Mouse (Mus musculus): ENCODE data around the gene Syne4.

The Syne4 gene

GRCm38 (mm10) chr7:30297266-30297665 lies 17.3 kb upstream of the Syne4 start:
- DNase-seq, result peak; percentile 69

DNA sequence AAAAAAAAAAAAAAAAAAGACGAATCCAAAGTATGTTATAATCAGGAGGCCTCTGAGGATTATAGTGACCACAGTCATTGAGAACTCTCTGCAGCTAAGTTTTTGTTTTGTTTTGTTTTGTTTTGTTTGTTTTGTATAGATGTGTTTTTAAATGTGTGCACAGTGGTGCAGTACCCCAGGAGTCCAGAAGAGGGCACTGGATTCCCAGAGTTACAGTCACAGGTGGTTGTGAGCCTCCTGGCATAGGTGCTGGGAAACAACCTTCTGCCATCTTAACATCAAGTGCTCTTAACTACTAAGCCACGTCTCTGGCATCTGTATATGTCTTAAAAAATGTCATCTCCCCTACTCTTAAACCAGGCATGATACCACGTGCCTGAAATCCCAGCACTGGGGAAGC lies 13.7 kb upstream of the Syne4 start:
- DNase-seq, result peak; percentile 39

- DNase-seq, result no peak
These were observed 8.4 kb upstream of the Syne4 start for GRCm38 (mm10) chr7:30306083-30306779.

DNA sequence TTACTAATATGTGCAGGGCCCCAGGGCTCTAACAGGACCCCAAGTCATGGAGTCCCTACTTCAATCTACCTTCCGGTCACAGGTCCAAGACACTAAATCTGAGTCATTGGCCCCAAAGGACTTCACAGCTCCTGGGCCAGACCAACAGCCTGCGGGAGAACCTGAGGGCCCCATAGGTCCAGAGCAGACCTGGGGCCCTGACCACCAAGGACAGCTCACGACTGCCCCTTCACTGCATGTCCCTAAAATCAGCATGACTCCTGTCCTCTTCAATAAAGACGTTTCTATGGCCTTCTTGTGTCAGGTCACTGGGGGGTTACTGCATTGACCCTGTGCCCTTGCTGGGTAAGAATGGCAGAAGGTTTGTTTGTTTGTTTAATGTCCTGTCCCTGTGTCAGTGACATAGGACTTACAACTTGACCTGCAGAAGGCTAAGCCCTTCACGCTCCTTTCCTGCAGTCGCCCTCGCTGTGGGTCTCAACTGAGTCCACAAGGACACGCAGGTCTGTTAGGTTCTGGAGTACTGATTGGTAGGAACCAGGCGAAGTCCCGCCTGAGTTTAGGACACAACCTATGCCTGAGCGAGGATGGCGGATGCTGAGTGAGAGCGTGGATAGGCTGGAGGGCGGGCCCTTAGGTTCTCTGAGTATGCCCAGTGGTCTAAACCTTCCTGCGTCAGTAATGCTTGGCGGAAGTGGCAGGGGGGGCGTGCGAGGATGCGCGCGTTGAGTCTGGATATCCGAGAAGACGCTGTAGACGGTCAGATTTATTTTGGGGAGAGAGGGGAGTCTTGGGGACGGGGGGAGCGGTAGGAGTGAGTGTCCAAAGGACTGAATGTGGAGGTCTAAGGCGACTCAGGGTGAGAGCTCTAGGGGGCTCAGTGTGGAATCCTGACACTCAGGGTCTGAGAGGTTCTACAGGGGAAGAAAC lies 6.3 kb upstream of the Syne4 start, which contains the start of gene Alkbh6:
Gene Alkbh6 (plus strand): TSS at position 642 of the 930 bp plus-strand sequence.
- peak; percentile 97 for DNase-seq

DNA sequence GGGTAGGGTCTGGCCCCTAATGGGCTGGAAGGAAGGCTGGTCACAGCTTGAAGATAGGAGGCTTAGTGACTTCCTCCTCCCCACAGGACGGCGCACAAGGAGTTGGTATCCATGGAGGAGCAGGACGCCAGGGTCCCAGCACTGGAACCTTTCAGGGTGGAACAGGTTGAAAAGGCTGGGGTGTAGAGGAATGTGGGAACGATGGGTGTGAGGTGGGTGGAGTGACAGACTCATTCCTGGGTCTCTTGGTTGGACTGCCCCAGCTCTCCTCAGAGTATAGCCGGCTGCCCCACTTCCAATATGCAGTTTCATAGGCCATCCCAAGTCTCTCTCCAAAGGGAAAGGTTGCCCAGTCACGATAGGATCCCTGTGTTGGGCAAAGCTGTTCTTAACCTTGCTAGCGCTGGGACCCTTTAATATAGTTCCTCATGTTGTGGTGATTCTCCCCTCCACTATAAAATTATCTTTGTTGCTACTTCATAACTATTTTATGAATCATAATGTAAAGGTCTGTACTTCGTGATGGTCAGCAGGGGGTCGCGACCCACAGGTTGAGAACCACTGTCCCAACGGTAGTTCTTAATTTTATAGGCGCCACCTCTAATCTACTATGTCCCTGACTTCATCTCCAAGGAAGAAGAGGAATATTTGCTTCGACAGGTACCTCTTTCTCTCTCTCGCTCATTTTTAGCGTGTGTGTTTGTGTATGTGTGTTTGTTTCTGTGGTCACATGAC lies 5.0 kb upstream of the Syne4 start:
- peak; percentile 40 for DNase-seq

- DNase-seq, result peak; percentile 59
These were observed 4.5 kb upstream of the Syne4 start for GRCm38 (mm10) chr7:30310136-30310535.

GRCm38 (mm10) chr7:30313666-30314320 lies 814 bp upstream of the Syne4 start:
- peak; percentile 56 for DNase-seq

DNA sequence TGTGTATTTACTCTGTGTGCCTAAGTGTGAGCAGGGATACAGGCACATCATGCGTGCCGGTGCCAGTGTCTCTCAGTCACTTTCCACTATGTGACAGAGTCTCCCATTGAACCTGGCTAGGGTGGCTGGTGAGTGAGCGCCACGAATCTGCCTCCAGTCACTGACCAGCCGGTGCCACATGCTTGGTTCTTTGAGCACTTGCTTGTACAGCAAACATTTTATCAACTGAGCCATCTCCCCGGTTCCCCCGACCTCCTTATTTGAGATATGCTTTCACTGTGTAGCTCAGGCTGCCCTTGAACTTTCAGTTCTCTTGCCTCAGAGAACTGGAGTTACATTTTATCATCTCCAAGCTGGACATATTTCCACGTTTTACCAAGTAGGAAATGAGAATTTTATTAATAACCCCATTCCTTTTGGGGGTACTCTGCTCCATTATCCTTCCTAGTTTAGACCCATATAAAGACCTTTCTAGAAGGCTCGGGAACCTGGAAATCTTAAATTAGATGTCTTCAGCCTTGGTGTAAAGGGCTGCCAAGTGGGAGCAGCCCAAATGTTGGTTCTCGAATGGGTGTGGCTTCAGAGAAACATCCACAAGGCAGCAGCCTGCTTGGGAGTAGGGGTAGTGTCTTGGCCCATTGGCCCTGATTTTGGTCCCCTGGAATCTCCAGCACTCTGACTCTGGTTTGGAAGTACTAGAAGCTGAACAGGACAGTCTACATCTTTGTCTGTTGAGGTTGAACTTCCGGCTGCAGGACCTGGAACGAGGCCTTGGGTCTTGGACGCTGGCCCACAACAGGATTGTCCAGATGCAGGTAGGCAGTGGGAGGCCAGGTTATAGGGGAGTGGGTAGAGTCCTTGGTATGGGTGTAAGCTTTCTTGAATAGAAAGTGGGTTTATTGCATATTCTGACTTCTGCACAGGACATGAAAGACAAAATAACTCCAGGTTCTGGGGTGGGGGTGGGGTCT lies 1.2 kb downstream of the Syne4 start:
- peak; percentile 49 for DNase-seq

DNA sequence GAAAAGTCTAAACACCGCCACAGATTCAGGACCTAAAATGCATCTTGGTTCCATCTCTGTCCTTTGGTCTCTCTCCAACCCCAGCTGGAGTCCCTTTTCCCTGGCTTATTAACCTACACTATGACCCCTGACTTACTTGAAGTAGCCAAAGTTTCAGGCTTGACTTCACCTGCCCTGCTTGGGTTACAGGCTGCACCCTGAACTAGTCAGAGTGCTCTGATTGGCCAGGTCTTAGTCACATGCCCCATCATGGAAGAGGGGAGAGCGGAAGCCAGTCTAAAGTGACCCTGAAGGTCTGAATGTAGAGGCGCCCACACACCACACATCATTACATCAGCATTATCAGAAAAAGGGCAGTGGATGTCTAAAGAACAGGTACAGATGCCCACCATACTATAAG lies 3.5 kb downstream of the Syne4 start:
- no peak for DNase-seq

DNA sequence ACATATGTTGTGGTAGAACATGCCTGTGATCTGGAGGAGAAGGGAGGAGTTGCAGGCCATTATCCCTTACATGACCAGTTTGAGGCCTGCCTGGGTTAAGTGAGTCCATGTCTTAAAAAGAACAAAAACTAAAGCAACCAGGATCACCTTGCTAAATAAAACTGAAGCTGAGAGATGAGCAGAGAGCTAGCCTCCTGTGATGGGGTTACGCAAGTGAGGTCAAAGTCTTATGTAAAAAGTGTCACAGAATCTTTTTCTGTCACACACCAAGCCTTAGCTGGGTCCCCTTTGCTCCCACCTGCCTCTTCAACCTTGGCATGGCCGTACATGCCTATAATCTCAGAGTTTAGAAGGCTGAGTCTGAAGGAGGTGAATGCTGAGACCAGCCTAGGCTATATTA lies 6.3 kb downstream of the Syne4 start:
- DNase-seq, result no peak

DNA sequence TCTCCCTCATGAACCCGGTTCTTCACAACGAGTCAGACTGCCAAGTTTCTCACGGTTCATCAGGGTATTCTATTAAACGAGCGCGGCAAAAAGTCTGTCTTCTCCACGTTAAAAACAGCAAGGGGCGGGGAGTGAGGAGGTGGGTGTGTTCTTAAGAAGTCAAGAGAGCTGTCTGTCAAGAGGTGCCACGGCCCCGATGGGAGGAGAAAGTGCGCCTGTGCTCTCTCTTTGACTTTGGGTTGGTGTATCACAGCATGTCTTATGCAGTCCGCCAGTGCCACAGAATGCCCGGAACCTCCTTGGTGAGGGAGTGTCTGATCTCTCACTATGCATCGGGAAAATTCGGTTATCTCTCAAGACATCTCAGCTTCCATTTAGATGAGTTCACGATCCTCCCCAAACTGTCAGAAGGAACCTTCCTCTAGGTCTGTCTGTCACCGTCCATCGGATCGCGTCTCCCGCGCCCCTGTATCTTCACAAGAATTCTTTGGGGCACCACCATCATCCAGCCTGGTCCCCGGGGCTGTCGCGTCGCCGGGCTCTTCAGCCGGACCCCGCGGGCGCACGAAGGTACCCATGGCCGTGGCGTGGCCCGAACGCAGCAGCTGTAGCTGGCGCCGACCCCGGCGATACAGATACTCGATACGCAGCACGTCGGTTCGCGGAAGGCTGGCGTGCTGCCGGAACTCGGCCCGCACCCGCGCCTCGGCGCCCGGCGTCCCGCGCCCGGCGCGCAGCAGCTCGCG lies 7.1 kb downstream of the Syne4 start, which contains the start of gene E130208F15Rik:
Gene E130208F15Rik (plus strand): TSS at position 202 of the 746 bp plus-strand sequence.
- peak; percentile 84 for DNase-seq

DNA sequence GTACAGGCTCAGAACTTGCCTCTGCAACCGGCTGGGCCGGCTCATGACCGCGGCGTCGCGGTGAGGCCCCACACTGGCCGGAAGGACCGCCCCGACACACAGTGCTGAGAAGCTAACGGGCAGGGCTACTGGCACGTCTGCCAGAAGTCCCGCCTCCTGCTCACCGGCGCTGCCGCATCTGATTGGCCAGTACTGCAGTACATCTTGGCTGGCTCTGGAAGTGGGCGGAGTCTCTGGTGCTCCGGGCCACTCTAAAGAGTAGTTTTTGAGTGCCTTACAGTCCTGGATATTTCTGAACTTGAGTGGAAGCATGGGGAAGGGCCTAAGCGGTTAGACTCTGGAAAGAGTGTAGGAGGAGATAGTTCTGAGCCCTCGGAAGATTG lies 7.7 kb downstream of the Syne4 start:
- DNase-seq, result peak; percentile 99

- DNase-seq, result no peak
These were observed 8.3 kb downstream of the Syne4 start for GRCm38 (mm10) chr7:30322865-30323264.

GRCm38 (mm10) chr7:30323795-30324194 lies 9.2 kb downstream of the Syne4 start, which contains the start of gene Sdhaf1:
TSS of gene Sdhaf1 (minus strand) at chr7:30323895.
- DNase-seq, result no peak

- peak; percentile 50 for DNase-seq
These were observed 9.8 kb downstream of the Syne4 start for GRCm38 (mm10) chr7:30324300-30324944.

GRCm38 (mm10) chr7:30325364-30325763 lies 10.8 kb downstream of the Syne4 start:
- DNase-seq, result peak; percentile 63

GRCm38 (mm10) chr7:30326427-30326826 lies 11.8 kb downstream of the Syne4 start:
- DNase-seq, result peak; percentile 54

GRCm38 (mm10) chr7:30327140-30327539 lies 12.5 kb downstream of the Syne4 start:
- DNase-seq, result peak; percentile 99

DNA sequence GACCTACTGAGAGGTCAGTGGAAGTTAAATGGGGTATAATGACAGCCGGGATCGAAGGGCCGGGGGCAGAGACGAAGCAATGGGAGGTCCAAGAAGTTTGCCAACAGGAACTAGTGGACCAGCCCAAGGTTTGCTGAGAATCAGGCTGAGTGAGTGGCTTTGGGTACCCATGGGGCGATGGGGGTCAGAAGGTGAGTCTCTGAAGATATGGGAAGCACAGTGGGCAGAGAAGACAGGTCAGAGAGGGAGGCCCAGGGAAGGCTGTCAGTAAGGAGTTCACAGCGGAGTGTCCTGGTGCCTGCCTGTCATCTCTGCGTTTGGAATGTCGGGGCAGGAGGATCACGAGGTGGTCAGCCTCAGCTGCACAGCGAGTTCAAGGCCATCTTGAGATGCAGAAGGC lies 13.8 kb downstream of the Syne4 start:
- peak; percentile 57 for DNase-seq

DNA sequence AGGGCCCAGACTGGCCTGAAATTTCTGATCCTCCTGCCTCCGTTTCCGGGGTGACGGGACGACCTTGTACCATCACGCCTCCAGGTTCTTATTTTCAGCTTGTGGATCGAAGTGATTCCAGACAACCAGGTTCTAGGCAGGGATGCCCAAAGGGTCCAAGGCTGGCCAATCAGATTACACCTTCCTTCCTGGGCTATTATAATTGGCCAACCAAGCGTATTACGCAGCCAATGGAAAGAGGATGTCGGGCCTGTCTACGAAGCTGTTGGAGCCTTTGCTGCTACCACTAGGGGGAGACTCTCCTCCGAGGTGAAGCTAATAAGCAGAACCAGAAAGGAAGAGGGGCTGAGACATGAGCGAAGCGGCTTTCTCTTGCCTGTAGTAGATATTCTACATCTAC lies 17.3 kb downstream of the Syne4 start:
- peak; percentile 96 for DNase-seq
